Mouse (Mus musculus) thymus, postnatal 14 days (tissue): ENCODE measurements at regions not wholly inside any gene's neighbourhood (a gene's known extent, or its start where the extent isn't known, plus 50 kb on each side); places are given as distances from the start of the nearest gene placed in this dataset.
"Not testable (repeated sequence)": the region's sequence is repeated elsewhere in the genome, so short reads cannot be mapped to it uniquely, and the experiment has no call there.

Experiments used
- DNase-seq: peaks from one replicate; pipeline ENCODE4 v3.0.0; 2021

DNA sequence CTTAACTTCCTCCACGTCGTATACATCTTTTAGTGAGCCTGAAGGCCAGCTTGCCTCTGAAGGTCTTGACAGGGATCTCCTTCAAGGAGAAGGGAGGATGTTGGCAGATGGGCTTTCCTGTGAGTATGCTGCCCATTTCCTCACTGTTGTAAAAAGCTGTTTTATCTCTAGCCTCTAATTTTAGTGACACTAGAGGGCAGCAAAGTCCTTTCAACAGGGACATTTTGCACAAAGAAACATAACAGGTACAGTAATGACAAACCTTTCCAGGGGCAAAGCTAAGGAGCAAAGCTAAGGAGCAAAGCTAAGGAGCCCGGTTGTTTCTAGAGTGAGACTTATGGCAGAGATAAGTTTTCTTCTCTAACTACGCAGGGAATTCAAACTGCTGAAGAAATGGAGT is 59.0 kb upstream of the Kbtbd8 start:
- DNase-seq: peak; percentile 8

DNA sequence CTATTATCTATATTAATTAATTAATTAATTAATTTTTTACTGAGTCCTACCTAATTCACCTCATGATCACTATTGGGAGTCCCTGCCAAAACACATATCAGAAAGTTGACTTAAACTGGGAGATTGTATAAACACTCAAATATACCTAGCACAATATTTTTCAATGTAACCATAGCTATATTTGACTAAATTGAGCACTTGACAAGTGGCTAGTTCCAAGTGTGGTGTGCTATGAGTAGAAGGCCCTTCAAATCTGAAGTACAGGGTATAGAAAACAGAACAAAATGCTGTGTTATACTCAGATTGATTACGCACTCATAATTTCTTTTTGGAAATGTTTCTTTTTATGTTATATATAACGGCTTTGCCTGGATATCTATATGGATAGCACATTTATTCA is 60.8 kb upstream of the Kbtbd8 start:
- DNase-seq: no peak

DNA sequence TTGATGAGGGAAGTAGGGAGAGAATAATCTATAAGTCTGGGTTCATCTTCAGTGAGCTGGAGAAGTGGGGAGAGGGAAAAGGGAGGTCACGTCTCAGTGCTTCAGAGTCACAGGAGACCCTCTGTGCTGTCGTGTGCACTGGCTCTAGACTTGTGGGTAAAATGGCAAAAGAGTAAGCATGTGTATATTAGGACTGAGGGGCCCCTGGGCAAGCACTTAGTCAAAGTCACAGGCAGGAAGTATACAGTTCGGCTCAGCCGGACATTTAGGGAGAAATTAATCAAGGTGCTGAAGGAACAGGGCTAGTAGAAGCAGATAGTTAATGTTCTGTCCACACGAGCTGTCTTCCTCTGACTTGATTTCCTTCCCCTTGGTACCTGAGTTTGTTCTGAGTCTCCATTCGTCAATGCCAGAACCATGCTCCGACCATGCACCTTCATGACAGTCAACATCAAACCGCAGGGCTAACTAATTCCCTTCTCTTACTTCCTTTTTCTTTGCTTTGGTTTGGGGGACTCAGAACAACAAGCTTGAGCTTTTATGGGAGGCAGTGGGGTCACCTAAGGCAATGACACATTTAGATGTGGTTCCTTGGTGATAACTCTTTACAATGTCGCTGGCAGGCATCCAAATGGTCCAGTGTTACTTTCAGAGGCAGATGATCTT is 63.2 kb upstream of the Kbtbd8 start:
- DNase-seq: no peak

DNA sequence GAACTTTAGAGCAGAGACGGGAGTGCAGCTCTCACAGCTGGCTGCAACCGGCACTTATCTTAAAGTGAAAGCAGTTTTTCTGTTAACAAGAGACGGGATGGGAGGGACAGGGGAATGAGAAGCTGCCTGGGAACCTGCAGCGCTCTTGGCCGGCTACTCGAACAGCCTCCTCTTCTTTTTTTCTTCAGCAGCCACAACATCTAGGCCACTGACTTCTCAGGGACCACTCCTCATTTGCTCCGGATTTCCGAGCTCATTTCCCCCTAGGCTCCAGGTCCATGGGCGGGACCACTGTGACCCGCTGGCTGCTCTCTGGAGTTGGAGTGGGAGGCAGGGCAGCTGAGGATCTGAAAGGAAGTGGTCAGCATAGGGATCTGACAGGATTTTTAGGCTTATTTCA is 75.7 kb upstream of the Kbtbd8 start:
- not testable (repeated sequence) for DNase-seq

DNA sequence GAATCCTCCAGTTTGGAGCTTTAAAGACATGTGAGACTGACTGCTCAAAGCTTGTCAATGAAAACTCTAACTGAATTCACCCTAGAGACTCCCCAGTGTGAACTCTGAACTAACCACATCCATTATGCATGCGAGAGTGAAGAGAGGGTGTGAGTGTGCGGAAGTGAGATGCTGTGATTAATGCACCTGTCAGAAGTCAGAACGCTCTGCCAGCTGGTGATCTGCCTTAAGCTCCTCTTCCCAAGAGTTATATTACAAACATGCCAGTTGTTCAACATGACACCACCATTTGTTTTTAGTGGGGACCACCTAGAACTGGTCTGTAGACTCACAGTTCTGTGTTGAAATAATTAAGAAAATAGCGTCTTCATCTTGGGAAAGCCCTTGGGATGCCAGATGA is 92.8 kb upstream of the Kbtbd8 start:
- DNase-seq: no peak

DNA sequence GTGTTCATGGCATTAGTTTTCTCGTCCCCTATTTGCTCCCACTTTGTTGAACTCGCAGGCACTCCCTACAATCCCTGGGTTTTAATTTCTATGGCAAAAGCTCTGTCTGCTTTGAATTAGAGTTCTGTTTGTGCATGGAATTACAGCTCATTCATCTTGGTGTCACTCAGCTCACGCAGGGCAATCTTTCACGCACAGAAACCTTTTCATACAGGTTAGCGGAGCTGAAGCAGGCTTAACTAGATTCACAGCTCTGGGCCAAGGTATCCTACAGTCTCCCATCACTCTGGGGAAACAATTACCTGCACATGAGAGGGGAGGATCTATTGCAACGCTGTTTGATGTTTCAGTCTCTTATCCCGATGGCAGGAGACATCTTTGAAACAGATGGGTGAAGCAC is 95.3 kb upstream of the Kbtbd8 start:
- DNase-seq: no peak

DNA sequence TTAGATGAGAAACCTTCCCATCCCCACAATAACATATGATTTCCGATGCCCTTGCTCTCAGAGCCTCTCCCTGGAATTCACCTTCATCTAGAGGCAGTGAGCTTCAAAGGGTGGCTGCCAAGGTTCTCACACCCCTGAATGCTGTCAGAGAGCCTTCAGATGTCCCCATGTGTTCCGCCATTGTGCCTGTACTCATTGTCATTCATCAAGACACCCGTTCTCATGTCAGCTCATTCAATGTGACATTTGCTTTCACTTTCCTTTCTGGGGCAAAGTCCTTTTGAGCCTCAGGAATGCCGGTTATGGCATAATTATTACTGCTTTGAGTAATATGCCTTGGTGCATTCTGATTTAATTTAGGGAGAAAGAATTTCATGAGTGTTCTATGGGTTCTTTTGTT is 99.1 kb upstream of the Kbtbd8 start:
- DNase-seq: no peak

DNA sequence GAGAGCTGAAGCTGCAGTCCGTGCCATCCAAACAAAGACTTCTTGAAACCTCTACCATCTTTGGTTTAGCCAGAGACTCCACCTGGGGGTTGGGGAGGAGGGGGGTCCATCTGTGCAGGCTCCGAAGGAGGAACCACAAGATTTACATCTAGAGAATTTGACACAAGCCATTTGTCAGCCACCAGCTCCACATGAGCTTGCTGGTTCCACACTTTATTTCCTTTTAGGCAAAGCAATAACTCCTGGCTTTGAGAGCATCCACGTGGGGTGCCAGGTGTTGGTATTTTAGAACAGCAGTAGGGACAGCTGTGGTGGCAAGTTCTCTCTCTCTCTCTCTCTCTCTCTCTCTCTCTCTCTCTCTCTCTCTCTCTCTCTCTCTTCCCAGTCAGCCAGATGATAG is 99.6 kb upstream of the Kbtbd8 start:
- no peak for DNase-seq

DNA sequence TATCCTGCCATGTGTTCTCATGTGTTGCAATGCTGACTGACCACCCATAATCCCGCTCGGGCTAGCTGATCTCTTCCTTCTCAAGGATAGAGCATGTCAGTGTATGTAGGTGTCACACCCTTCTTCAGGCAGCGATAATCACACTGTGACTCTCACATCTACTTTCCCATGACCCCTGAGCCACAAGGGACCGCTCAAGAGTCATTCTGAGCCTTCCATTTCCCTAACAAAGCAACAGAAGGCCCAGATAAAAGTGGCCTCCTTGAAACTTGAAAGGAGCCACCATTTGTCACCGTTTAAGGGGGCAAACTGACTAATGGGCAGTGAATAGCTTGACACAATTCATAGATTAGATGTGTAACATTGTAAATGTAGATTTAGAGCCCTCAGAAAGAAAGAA is 103.9 kb upstream of the Kbtbd8 start:
- no peak for DNase-seq

DNA sequence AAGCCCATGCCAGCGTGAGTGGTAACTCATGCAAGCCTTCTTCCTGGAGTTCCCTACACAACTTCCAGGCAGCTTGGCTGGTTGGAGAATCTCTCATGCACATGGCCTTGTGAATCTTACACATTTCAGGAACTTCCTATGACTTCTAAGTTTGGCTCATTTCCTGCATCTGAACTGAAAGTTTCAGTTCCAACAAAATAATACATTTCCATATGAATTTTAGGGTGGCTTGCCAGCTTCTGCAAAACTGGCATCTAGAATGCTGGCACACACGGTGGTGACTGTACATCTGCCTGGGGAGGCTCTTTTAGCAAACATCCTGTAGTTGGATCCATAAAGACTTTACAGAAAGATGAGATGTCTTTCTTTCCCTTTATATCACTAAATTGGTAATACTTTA is 110.6 kb upstream of the Kbtbd8 start:
- no peak for DNase-seq

DNA sequence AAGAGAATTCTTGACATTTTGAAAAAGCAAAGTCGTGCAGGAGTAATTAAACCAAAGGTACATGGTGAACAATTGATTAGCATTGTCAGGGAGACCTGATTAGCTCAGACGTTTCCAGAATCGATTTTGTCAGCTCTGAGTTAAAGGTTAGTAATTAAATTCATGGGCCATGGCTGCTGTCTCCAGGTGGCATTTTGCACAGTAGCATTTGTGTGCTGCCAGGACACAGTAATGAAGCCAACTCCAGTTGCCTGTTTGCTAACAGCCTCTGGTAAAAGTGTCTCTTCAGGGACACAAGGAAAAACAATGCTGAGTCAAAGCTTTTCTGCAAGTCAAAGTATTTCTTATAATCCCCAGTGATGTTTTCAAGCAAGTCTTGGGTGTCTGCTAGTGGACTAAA is 113.3 kb upstream of the Kbtbd8 start:
- no peak for DNase-seq

DNA sequence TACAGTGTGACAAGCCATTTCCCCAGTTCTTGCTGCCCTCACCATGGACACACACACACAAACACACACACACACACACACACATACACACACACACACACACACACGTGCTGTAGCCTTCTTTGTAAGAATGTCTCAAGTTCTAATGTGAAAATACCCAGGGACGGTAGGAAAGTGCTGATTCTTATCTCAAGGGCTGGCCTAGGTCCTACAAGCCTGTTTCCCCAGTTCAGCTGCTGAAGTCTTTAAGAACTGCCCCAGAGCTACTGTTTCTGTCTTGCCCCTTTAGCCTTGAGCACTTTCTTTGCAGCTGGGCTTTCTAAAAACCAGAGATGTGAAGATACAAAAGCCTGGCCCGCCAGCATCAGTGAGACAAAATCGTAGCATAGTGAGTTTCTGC is 117.5 kb upstream of the Kbtbd8 start:
- no peak for DNase-seq

DNA sequence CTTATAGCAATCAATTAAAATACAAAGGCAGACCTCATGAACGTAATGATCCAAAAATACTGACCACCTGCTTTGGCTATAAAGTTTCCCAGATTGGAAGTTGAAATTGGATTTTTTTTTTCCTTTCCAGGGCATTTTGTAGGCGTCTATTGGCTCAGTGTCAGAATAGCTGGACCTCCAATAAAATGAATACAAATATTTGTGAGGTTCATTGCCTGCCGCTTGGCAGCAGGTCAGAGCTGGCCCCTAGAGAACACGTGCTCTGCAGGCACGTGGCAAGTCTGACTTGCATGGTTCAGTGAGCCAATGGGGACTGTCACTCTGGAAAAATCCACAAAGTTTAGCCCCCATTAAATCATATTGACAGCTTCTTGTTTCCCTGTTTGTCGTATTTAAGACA is 118.0 kb upstream of the Kbtbd8 start:
- no peak for DNase-seq

DNA sequence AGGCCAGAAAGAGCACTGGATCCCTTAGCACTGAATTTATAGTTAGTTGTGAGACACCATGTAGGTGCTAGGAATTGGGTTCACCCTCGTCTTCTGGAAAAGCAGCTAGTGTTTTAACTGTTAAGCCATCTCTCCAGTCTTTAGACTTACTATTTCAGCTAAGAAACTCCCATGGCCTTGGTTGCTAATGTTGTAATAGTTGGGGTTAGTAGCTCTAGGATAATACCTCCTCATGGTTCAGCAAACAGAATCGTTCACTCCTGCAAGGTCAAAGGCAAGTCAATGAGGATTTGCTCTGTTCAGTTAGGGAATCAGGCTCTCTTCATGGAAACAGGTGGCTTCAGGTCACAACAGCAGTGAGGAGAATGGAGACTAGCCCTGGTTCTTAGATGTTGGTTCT is 118.7 kb upstream of the Kbtbd8 start:
- no peak for DNase-seq

DNA sequence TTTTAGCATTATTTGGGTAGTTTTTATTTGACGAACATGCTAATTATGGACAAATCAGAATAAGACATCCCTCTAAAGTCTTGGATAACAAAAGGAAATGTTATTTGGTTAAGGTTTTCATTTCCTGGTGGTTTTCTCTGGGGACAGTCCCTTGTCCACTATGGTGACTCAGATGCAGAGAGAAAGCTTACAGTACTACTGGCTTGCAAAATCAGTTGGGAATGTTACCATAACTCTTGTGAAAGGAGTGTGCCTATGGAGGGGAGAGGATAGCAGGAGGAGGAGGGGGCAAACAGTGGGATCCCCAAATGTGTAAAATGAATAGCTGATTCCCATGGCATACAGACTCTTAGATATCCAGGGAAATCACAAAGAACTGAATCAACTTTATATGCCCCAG is 122.7 kb upstream of the Kbtbd8 start:
- DNase-seq: no peak

DNA sequence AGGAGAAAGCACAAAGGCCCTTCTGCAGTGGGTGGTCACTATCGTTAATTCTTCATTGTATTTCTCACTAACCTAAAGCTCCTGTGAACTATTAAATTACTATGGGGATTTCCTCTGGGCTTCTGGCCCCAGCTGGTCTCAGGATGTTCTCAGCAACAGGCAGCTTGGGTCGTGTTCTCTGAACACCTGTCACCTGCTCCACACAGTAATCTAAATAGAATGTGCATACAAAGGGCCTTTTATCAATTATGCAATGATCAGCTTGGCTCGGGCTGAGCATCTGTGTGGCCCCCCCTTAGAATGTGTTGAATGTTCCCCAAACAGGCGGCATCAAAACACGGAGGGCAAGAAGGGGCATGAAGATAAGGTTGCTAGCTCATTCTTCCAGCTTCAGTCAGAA is 129.6 kb upstream of the Kbtbd8 start:
- DNase-seq: no peak

DNA sequence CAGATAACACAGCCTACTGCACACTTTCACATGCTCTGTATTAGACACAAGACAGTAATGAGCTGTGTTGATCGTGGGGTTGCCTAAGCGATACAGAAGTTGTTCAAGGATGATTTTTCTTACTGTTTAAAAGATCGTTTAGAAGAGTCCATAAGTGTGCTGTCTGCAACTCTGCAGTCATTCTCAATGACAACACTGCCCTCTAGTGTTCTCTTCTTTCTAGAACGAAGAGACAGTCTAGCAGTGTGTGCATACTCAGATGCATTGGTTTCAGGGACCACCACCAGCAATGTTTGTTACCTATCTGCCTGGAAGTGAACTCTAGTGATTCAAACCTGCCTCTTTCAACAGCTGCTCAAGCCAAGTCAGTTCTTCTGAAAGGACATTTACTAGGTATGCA is 130.7 kb upstream of the Kbtbd8 start:
- peak; percentile 42 for DNase-seq

DNA sequence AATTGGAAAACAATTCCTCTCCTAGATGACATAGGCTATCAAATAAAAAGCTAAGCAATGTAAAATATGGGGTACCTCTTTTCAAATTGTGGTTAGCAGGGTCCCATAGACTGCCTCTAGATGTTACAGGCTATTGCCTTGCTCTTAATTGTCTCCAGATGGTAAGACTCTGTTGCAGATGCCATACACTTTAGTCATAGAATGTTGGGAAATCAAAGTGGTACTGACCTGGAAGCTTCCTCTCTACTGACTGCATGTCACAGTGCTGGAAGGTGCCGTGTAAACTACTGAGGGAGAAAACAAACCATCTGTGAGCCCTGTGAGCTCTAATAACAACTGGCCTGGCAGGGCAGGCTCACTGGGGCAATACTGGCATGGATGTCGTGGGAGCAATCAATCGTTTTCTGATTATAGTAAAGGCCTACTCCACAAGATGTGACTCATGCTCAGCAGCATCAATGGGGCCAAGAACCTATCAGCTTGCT is 132.6 kb upstream of the Kbtbd8 start:
- DNase-seq: no peak

DNA sequence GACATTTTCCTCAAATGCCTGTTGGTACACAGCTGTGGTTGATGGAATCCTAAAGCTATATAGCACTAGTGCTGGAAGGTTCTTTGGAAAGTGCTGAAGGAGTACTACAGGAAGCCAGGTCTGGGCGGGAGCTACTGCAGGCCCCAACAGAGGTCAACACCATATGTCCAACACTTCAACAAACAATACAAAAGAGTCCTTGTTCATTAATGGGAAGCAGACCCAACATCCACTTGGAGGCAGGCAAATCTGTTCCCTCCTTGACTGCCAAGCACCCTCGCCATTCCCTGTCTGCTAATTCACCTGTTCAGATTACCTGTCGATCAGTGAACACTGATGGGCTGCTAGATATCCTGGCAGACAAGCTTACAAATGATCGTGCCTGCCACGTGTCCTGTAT is 148.4 kb upstream of the Kbtbd8 start:
- DNase-seq: no peak

DNA sequence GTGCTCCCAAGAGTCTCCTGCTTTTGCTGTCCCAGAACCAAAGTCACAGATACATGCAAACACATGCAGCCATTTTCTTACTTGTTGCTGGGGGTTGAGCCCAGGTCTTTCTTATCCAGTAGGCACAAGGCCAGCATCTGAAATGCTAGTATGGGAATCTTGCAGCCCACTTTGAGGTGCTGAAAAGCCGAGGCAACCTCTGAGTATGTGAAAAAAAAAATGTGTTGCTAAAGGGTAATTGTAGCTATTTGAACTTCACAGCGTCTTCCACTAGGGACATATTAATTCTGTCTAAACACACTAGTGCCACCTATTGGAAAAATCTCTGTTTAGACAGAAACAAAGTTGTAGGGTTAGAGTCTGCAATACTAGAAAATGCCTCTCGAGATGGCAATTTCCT is 150.1 kb upstream of the Kbtbd8 start:
- peak; percentile 4 for DNase-seq

DNA sequence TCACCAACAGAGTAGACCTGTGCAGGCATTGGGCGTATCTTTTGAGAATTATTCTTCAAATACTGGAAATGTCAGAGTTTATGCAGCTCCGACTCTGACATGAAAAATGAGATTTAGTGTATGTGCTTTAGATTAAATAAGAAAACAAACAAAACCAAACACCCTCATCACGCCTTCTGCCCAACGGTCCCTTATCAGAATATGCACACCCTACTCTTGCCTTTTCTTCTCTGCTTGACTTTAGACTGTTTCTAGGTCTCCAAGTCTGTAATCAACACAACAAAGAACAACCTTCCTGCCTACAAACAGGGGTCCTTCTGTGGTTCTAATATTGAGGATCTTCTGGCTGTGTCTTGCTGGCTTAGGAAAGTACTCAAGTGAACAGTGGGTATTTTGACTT is 153.8 kb upstream of the Kbtbd8 start:
- DNase-seq: no peak

DNA sequence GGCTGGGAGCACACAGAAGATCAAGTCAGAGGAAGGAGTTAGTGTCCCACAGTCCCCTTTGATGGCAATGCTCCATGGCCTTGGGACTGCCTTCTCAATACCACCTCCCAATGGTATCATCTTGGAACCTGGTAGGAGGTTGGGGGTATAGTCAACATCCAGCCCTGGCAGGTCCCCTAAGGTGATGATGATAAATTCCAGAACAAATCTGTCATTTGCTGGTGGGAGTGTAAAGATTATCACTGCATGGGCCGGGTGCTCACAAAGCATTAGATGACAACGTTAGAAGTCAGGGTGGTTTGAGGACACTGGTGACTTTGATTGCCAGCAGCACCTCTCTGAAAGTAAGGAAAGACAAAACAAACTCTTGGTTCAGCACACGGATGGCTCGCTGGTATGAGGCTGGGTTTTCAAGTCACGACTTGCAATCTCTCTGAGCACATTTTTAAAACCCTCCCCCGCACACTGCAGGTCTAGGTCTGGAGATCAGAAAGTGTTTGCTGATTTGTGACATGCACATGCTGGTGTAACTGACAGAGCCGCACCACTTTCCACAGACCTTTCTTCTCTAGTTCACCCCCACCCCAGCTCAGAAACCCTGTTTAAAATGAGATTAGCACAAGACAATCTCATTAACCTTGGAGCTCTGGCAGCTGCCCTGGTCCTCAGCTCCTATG is 154.5 kb upstream of the Kbtbd8 start:
- no peak for DNase-seq

DNA sequence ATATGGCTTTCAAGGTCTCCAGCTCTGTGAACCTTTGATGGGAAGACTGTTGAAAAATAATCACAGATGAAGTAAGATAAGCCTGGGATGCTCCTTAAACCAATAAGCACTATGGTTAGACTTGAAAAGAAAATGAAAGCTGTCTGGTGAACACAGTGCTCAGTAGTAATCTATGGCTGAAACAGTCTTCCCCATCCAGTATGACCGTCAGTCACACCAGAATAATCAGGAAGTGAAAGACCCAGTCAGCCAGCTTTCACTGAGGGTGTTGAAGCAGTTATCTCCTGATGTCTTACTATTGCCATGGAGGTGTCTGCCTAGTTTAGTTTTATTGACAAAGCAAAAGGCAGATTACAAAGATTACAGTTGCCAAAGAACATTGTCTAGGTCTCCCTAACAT is 155.2 kb upstream of the Kbtbd8 start:
- DNase-seq: no peak

DNA sequence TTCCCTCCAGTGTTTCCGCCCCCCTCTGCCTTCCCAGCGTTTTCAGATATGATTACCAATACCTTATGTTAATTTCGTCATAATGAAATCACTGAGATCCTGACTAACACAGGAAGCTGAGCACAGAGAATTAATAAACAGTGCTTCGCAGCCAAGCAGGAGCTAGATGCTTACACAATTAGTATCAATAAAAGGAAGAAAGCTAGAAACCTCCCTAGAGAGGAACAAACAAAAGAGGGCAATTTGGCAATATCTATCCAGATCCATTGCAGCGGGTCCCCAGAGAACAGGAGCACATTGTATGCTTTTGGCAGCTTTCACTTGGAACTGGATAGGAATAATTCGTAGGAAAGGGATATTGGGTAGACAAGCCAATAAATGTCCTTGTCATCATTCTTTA is 159.1 kb upstream of the Kbtbd8 start:
- no peak for DNase-seq

DNA sequence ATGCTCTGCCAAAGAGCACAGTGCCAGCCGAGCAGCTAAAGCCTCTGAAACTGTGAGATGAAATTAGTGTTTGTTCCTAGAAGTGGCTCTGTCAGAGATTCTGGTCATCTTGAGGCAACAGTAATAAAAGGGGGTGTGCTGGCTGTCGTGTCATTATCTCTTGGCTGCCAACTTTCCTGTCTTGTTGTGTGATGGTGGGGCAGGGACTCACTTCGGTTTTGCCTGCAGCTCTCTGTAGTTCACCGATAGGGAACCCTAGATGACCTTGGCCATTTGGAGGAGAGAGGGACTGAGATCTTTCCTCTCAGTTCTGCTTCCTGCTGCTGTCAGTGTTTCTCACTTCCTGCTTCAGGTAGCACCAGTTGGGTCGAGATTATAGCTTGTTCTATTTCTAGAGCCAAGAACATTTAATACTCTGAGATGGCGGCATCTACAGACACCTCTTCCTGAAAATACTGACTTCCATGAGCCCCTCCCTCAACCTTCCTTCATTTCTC is 159.8 kb upstream of the Kbtbd8 start:
- no peak for DNase-seq
